Mouse (Mus musculus) hindbrain, embryonic 15.5 days (tissue): Measurements from ENCODE around the gene Dnaaf3. TPM values are rescaled to one million over a fixed set of nuclear protein-coding genes. Genes with fewer than 3 reads are reported as not detected.

ENCODE experiments used
- ATAC-seq: fragments of 200-750 bp; cut with Nextera tagmentation; 2 replicates; pipeline ENCODE4 v1.8.0; 2017; ENCODE audit warnings: low read depth, moderate number of reproducible peaks, moderate TSS enrichment; ENCODE audit not compliant: low FRiP score
- H3K27ac ChIP-seq: fragments of 300-500 bp; sonication (generic); replicated peaks from 2 replicates; pipeline ENCODE4 v1.5.1; 2015; ENCODE audit warnings: mild to moderate bottlenecking, inconsistent platforms
- H3K27me3 ChIP-seq: fragments of 300-500 bp; sonication (generic); 2 replicates; pipeline ENCODE4 v1.6.1; 2015; ENCODE audit warnings: control low read depth, inconsistent platforms
- H3K36me3 ChIP-seq: fragments of 300-500 bp; sonication (generic); 2 replicates; pipeline ENCODE4 v1.6.1; 2015; ENCODE audit warnings: control low read depth, inconsistent platforms
- H3K4me1 ChIP-seq: fragments of 300-500 bp; sonication (generic); replicated peaks from 2 replicates; pipeline ENCODE4 v1.6.1; 2015; ENCODE audit warnings: control low read depth, inconsistent platforms
- H3K4me2 ChIP-seq: fragments of 300-500 bp; sonication (generic); 2 replicates; pipeline ENCODE4 v1.6.1; 2015; ENCODE audit warnings: moderate library complexity, mild to moderate bottlenecking, inconsistent platforms
- H3K4me3 ChIP-seq: fragments of 300-500 bp; sonication (generic); 2 replicates; pipeline ENCODE4 v1.5.1; 2015; ENCODE audit warnings: mild to moderate bottlenecking, inconsistent platforms
- H3K9ac ChIP-seq: fragments of 300-500 bp; sonication (generic); 2 replicates; pipeline ENCODE4 v1.6.1; 2015; ENCODE audit warnings: inconsistent platforms
- H3K9me3 ChIP-seq: fragments of 300-500 bp; sonication (generic); 2 replicates; pipeline ENCODE4 v1.6.1; 2016; ENCODE audit warnings: control low read depth, inconsistent platforms
- WGBS: fragments of 180-500 bp; shearing (Covaris S2); methylation state at CpG from one replicate; pipeline ENCODE4 v1.1.7; 2015; 5-methylcytosine and 5-hydroxymethylcytosine counted together
- polyA plus RNA-seq: library from polyadenylated mRNA; unstranded; fragments of >200 nt; fragmentation: Nextera tagmentation; extraction: Ambion mirVana; gene quantifications from 2 replicates; pipeline ENCODE4 v1.2.1, GENCODE M21; 2015

The Dnaaf3 gene
- polyA plus RNA-seq, 1 experiment from 2014 or later, result 3.6 TPM

DNA sequence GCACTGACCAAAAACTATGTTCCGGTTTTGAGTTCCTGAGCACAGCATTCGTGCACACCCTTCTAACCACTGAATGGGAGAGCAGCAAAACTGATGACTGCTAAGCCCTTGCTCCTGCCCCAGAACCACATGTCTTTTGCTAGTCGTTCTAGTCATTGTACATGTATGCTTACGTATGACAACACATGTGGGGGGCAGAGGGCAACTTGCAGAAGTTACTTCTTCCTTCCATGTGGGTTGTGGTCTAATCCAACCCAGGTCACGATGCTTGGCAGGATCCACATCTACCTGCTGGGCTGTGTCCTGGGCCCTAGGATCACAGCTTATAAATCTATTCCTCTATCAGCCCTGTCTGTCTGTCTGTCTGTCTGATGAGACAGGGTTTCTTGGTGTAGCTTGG, 28.4 kb downstream of the Dnaaf3 start:
- ATAC-seq, result no peak
- no peak overlapping the region for H3K4me3 ChIP-seq
- H3K36me3 ChIP-seq, result no peaks in the 10 kb centered on the region
- H3K9me3 ChIP-seq, result no peaks in the 10 kb centered on the region
- H3K27ac ChIP-seq, result no peak overlapping the region
- WGBS, result 88% methylated on average over 5 of the region's 5 CpGs
- H3K9ac ChIP-seq, result no peak overlapping the region
- peaks cover 28% of the 10 kb centered on the region for H3K4me1 ChIP-seq
- H3K27me3 ChIP-seq, result 0 out of 2 replicates have a peak, but pooled peaks cover 3% of the 10 kb centered on the region
- H3K4me2 ChIP-seq, result no peak overlapping the region

DNA sequence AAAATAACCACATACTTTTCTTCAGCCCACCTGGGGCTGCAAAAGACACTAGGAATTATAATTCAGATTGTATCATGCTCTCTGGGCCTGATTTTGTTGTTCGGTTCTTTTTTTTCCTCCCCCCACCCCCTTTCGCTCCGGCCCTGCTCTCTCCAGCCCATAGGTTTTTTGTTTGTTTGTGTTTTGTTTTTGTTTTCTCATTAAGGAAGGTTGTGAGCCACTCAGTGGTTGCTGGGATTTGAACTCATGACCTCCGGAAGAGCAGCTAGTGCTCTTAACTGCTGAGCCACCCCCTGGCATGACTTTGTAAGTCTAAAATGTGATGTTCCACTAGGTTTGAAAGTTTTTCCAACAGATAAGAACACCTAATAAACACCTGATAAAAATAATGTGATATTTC, 29.2 kb downstream of the Dnaaf3 start:
- no peak overlapping the region for H3K27ac ChIP-seq
- 77% methylated on average over 4 of the region's 4 CpGs for WGBS
- H3K36me3 ChIP-seq, result no peaks in the 10 kb centered on the region
- no peak overlapping the region for H3K9ac ChIP-seq
- ATAC-seq, result no peak
- peaks cover 36% of the 10 kb centered on the region for H3K4me1 ChIP-seq
- no peaks in the 10 kb centered on the region for H3K27me3 ChIP-seq
- H3K4me3 ChIP-seq, result no peak overlapping the region
- H3K9me3 ChIP-seq, result no peaks in the 10 kb centered on the region
- peak overlapping the region; percentile 64; the same call in 1 of the 2 replicates for H3K4me2 ChIP-seq

- H3K27ac ChIP-seq, result peak overlapping the region; percentile 91
- WGBS, result 12% methylated on average over 14 of the region's 14 CpGs
Observed at GRCm38 (mm10) chr7:4502421-4503090, 29.7 kb downstream of the Dnaaf3 start.

GRCm38 (mm10) chr7:4501558-4502397, 30.5 kb downstream of the Dnaaf3 start, which contains the start of gene Ppp1r12c:
Gene Ppp1r12c, minus strand, starts transcription at chr7:4501680.
- Histone ChIP-seq H3K4me2 (peak within 1 kb of the TSS; percentile 64), H3K36me3 (peaks cover 3% of the 10 kb centered on the region; the same call in 1 of the 2 replicates), H3K27me3 (no peaks in the 10 kb centered on the region), H3K9me3 (no peaks in the 10 kb centered on the region), H3K4me3 (peak within 1 kb of the TSS; percentile 79), H3K9ac (peak within 1 kb of the TSS; percentile 92), H3K27ac (peak within 1 kb of the TSS; percentile 91), H3K4me1 (peaks cover 47% of the 10 kb centered on the region)
- peak; percentile 92 for ATAC-seq
- WGBS, result 0% methylated on average over 61 of the region's 62 CpGs

More at GRCm38 (mm10) chr7:4502421-4503090, 29.7 kb downstream of the Dnaaf3 start:
- Histone ChIP-seq H3K4me3 (peak overlapping the region; percentile 79), H3K9me3 (no peaks in the 10 kb centered on the region), H3K4me1 (peaks cover 41% of the 10 kb centered on the region), H3K4me2 (peak overlapping the region; percentile 64), H3K9ac (peak overlapping the region; percentile 92), H3K27me3 (no peaks in the 10 kb centered on the region), H3K36me3 (no peaks in the 10 kb centered on the region)
- ATAC-seq, result peak; percentile 14; the same call in 1 of the 2 replicates

- under 1% methylated on average over 36 of the region's 52 CpGs for WGBS
- no peaks in the 10 kb centered on the region for H3K9me3 ChIP-seq
- H3K4me1 ChIP-seq, result peaks cover 47% of the 10 kb centered on the region
- H3K36me3 ChIP-seq, result peaks cover 10% of the 10 kb centered on the region; the same call in 1 of the 2 replicates
- ATAC-seq, result peak; percentile 49
- peak overlapping the region; percentile 79 for H3K4me3 ChIP-seq
- peak overlapping the region; percentile 91 for H3K27ac ChIP-seq
- H3K27me3 ChIP-seq, result no peaks in the 10 kb centered on the region
- peak overlapping the region; percentile 64 for H3K4me2 ChIP-seq
- peak overlapping the region; percentile 92 for H3K9ac ChIP-seq
Observed at GRCm38 (mm10) chr7:4500892-4501471, 31.3 kb downstream of the Dnaaf3 start.

GRCm38 (mm10) chr7:4499034-4499433, 33.2 kb downstream of the Dnaaf3 start:
- Histone ChIP-seq H3K27me3 (no peaks in the 10 kb centered on the region), H3K4me3 (0 out of 2 replicates have a peak overlapping the region, but pooled peaks have one; percentile 79), H3K9ac (0 out of 2 replicates have a peak overlapping the region, but pooled peaks have one; percentile 18), H3K9me3 (no peaks in the 10 kb centered on the region), H3K36me3 (peaks cover 14% of the 10 kb centered on the region; the same call in 1 of the 2 replicates), H3K4me2 (peak overlapping the region; percentile 64), H3K27ac (no peak overlapping the region), H3K4me1 (peaks cover 47% of the 10 kb centered on the region)
- no peak for ATAC-seq
- WGBS, result 93% methylated on average over 4 of the region's 4 CpGs

- no peaks in the 10 kb centered on the region for H3K9me3 ChIP-seq
- no peak for ATAC-seq
- H3K4me1 ChIP-seq, result peaks cover 47% of the 10 kb centered on the region
- no peak overlapping the region for H3K9ac ChIP-seq
- peak overlapping the region; percentile 64 for H3K4me2 ChIP-seq
- 0 out of 2 replicates have a peak overlapping the region, but pooled peaks have one; percentile 7 for H3K4me3 ChIP-seq
- H3K36me3 ChIP-seq, result peaks cover 20% of the 10 kb centered on the region
- no peak overlapping the region for H3K27ac ChIP-seq
- H3K27me3 ChIP-seq, result no peaks in the 10 kb centered on the region
- 4% methylated on average over 9 of the region's 9 CpGs for WGBS
Observed at GRCm38 (mm10) chr7:4498251-4498650, 34.0 kb downstream of the Dnaaf3 start.

DNA sequence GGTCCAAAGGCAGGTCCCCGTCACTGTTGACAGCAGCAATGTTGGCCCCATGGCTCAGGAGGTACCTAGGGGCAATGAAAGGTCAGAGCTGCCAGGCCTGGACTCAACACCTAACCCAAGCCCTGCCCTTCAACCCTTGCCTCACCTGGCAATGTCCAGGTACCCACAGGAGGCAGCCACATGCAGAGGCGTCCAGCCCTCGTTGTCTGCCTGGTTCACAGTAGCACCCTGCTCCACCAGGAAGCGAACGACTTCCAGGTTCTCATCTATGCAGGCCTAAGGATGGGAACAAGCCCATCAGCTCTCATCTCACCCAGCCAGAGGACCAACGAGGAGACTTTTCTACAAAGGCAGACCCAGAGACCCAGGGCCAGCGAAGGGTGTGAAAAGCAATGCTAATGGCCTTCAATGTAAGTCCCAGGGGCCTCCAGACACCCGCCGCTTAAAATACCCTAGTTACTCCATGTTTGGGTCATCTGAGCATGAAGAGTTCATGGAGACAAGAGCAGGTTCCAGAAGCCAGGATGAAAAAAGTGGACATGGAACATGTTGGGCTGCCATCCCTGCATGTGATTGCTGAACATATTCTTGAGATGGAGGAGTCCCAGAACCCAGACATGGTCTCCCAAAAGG, 34.9 kb downstream of the Dnaaf3 start:
- no peak overlapping the region for H3K27ac ChIP-seq
- peaks cover 20% of the 10 kb centered on the region for H3K36me3 ChIP-seq
- no peak for ATAC-seq
- H3K4me1 ChIP-seq, result peaks cover 49% of the 10 kb centered on the region
- WGBS, result 90% methylated on average over 9 of the region's 9 CpGs
- H3K4me2 ChIP-seq, result peak overlapping the region; percentile 64
- no peak overlapping the region for H3K4me3 ChIP-seq
- no peaks in the 10 kb centered on the region for H3K9me3 ChIP-seq
- H3K27me3 ChIP-seq, result no peaks in the 10 kb centered on the region
- no peak overlapping the region for H3K9ac ChIP-seq

- Histone ChIP-seq H3K9me3 (no peaks in the 10 kb centered on the region), H3K27me3 (no peaks in the 10 kb centered on the region), H3K36me3 (peaks cover 20% of the 10 kb centered on the region), H3K4me2 (no peak overlapping the region), H3K27ac (no peak overlapping the region), H3K9ac (no peak overlapping the region), H3K4me1 (peaks cover 46% of the 10 kb centered on the region), H3K4me3 (no peak overlapping the region)
- 93% methylated on average over 3 of the region's 3 CpGs for WGBS
- ATAC-seq, result no peak
Observed at GRCm38 (mm10) chr7:4496468-4496867, 35.8 kb downstream of the Dnaaf3 start.

DNA sequence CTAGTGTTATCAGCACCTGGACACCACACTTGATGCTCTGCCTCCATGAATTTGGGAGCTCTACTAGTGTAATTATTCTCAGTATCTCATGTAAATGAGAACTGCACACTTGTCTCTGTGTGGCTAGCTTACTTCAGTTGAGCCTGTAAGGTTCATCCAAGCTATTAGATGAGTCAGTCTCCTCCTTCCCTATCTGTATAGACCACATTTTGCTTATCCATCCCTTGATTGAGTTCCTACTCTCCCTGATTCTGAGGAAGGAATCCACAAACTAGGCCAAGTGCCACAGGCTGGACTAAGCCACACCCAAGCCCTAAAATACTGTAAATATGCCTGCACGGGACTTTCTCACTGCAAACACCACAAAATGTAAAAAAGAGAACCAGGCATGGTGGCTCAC, 38.3 kb downstream of the Dnaaf3 start:
- H3K9ac ChIP-seq, result no peak overlapping the region
- ATAC-seq, result no peak
- peaks cover 27% of the 10 kb centered on the region for H3K4me1 ChIP-seq
- H3K4me3 ChIP-seq, result no peak overlapping the region
- H3K36me3 ChIP-seq, result peaks cover 30% of the 10 kb centered on the region
- H3K4me2 ChIP-seq, result no peak overlapping the region
- H3K9me3 ChIP-seq, result no peaks in the 10 kb centered on the region
- 85% methylated on average over 1 of the region's 1 CpGs for WGBS
- H3K27ac ChIP-seq, result no peak overlapping the region
- no peaks in the 10 kb centered on the region for H3K27me3 ChIP-seq
